Mouse (Mus musculus): ENCODE results near the gene Tstd2. TPM values are rescaled to one million over a fixed set of nuclear protein-coding genes. Genes with fewer than 3 reads are reported as not detected.
A peak's percentile ranks its signal among the peaks of the same experiment; 100 is the strongest.

Gene Tstd2
- total RNA-seq, 4 experiments from 2014 or later = 8.4 to 11.9 (median 9.2) TPM

GRCm38 (mm10) chr4:46085223-46085811 lies 53.2 kb downstream of the Tstd2 start:
- DNase-seq (ENCODE audit: low spot score in 2 of 2) = no peak

GRCm38 (mm10) chr4:46084416-46085172 lies 53.9 kb downstream of the Tstd2 start:
- no peak for DNase-seq (ENCODE audit: low spot score in 2 of 2)

- no peak for DNase-seq (ENCODE audit: low spot score in 2 of 2)
Observed at GRCm38 (mm10) chr4:46082555-46082954, 55.9 kb downstream of the Tstd2 start.

GRCm38 (mm10) chr4:46080261-46080660 lies 58.2 kb downstream of the Tstd2 start:
- DNase-seq (ENCODE audit: low spot score in 2 of 2) = no peak

- no peak for DNase-seq (ENCODE audit: low spot score in 2 of 2)
Observed at GRCm38 (mm10) chr4:46076892-46077291, 61.6 kb downstream of the Tstd2 start.

- DNase-seq (ENCODE audit: low spot score in 2 of 2) = no peak
Observed at GRCm38 (mm10) chr4:46075664-46076063, 62.8 kb downstream of the Tstd2 start.

- DNase-seq (ENCODE audit: low spot score in 2 of 2) = no peak
Observed at GRCm38 (mm10) chr4:46073736-46074135, 64.8 kb downstream of the Tstd2 start.

GRCm38 (mm10) chr4:46072631-46073030 lies 65.9 kb downstream of the Tstd2 start:
- no peak for DNase-seq (ENCODE audit: low spot score in 2 of 2)

- no peak for DNase-seq (ENCODE audit: low spot score in 2 of 2)
Observed at GRCm38 (mm10) chr4:46069851-46070482, 68.5 kb downstream of the Tstd2 start.

GRCm38 (mm10) chr4:46068573-46068972 lies 69.9 kb downstream of the Tstd2 start:
- no peak for DNase-seq (ENCODE audit: low spot score in 2 of 2)

GRCm38 (mm10) chr4:46068060-46068459 lies 70.4 kb downstream of the Tstd2 start:
- no peak for DNase-seq (ENCODE audit: low spot score in 2 of 2)

- DNase-seq (ENCODE audit: low spot score in 2 of 2) = no peak
Observed at GRCm38 (mm10) chr4:46065695-46066340, 72.7 kb downstream of the Tstd2 start.

- peak in 1 of 2 experiments; percentile 68 for DNase-seq (ENCODE audit: low spot score in 2 of 2)
Observed at GRCm38 (mm10) chr4:46064961-46065360, 73.5 kb downstream of the Tstd2 start.

Other genes with a start within 250 kb of the Tstd2 start
- gene Ccdc180, start 248.4 kb downstream of the Tstd2 start, total RNA-seq (2022) = not detected
- gene Tdrd7, start 173.4 kb downstream of the Tstd2 start, total RNA-seq (2022) = 10 to 100 TPM in 2 of 4 experiments, 1 to 10 TPM in 2; 8.7 to 12.7 (median 9.5) TPM
- gene Tmod1, start 99.8 kb downstream of the Tstd2 start, total RNA-seq (2022) = 100 to 1,000 TPM; 175 to 195 (median 187) TPM
- 10 to 100 TPM; 11.7 to 16.9 (median 13.2) TPM for gene Ncbp1, start 81 bp downstream of the Tstd2 start, total RNA-seq (2022)
- 1 to 10 TPM; 4.9 to 8.6 (median 6.7) TPM for gene Xpa, start 57.6 kb upstream of the Tstd2 start, total RNA-seq (2022)
- gene Foxe1, start 204.9 kb upstream of the Tstd2 start, total RNA-seq (2022) = not detected